Mouse (Mus musculus) left cerebral cortex, postnatal 25 days (tissue): Measurements from ENCODE around the gene Creb3l4. TPM values are rescaled to one million over a fixed set of nuclear protein-coding genes. Genes with fewer than 3 reads are reported as not detected.

Experiments
- DNase-seq, 2 experiments: peaks; one replicate each; pipeline ENCODE4 v3.0.0; 2022; ENCODE audit warnings: low spot score in 2 of 2, mixed read lengths in 1 of 2
- intact Hi-C: fragments of 180-260 bp; cut with DNase I; formaldehyde crosslinking; loops from one replicate; pipeline ENCODE4 v1.15.1; 2025
- total RNA-seq, 2 experiments: library from RNA; stranded (reverse); gene quantifications; 2 replicates each; pipeline ENCODE4 v1.2.3; 2021

Creb3l4 gene
- total RNA-seq, 2 experiments from 2014 or later = not detected

DNA sequence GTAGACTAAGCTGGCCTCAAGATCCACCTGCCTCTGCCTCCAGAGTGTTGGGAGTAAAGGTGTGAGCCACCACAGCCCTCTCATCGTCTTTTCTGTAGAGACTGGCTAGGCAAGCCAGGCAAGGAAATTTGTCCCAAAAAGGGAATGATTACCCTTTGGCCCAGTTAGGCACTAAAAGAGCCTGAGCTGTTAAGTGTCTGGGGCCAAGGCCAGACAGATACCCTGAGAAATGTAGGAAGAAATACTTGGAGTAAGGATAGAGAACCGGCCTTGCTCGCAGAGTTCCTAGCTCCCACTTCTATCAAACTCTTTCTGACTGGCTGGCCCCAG lies 4.3 kb upstream of the Creb3l4 start:
- no peak for DNase-seq
- intact Hi-C loops = loop anchor here (2.0 kb wide), 1 partner anchor 17 kb away; the partner anchor contains the start of gene Jtb

DNA sequence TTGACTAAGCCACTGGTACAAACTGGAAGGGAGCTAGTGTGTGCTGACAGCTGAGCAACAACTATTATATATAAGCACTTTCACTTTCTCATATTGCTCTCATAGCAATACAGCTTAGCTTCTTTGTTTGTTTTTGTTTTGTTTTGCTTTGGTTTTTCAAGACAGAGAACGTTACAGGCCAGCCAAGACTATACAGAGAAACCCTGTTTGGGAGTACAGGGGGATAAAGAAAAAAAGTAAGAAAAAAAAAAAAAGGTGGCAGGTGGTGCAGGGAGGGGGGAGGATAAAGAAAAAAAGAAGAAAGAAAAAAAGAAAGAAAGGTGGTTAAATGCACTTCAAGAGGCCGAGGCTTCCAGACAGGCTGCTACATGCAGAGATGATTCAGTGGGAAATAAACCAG lies 2.1 kb upstream of the Creb3l4 start:
- no peak for DNase-seq
- intact Hi-C loops = no loop called here

DNA sequence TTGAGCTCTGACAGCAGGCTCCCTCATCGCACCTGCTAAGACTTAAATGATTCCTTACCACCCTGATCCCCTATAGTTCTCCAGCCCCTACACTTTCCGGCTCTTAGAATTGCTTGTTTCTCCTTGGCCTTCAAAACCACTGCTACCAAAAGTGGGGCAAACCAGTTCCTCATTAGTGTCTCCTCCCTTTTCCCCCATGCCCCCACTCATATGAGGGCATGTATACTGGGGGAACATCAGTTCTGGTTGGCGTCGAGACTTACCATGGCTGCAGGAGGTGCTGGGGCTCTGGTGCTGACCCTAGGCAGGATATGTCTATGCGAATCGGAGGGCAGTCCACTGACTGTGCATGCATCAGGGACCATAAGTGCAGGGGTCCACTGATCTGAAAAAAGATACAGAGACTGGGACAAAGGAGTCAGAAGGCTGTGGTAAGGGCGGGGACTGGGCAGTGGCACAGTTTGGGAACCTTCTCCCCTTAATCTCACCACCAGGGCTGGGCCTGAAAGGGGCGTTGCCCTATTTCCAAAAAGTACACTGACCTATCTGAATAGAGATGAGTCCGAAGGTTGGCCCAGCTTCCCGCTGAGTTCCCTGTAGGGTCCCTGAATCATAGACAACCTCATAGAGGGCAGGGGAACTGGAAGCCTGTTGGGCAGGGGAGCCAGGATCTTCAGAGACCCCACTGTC lies 1.5 kb downstream of the Creb3l4 start:
- DNase-seq = no peak
- intact Hi-C loops = no loop called here

DNA sequence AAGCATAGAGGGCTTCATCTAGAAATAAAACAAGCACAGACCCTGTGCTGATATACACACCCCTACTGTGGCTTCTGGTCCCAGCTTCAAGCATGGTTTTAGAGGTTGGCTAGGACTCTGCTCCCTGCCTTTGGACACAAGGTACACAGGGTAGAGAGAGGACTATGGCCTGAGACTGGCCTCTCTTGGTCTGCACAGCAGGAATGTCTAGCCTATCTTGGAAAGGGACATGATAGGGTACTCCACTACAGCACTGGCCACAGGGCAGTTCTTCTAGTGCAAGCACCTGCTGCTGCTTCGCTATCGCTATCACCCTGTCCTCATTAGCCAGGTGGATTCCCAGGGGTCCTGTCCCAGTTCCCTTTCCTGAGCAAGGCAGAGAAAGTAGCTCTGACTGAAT lies 2.1 kb downstream of the Creb3l4 start:
- intact Hi-C loops = no loop called here
- DNase-seq = no peak

DNA sequence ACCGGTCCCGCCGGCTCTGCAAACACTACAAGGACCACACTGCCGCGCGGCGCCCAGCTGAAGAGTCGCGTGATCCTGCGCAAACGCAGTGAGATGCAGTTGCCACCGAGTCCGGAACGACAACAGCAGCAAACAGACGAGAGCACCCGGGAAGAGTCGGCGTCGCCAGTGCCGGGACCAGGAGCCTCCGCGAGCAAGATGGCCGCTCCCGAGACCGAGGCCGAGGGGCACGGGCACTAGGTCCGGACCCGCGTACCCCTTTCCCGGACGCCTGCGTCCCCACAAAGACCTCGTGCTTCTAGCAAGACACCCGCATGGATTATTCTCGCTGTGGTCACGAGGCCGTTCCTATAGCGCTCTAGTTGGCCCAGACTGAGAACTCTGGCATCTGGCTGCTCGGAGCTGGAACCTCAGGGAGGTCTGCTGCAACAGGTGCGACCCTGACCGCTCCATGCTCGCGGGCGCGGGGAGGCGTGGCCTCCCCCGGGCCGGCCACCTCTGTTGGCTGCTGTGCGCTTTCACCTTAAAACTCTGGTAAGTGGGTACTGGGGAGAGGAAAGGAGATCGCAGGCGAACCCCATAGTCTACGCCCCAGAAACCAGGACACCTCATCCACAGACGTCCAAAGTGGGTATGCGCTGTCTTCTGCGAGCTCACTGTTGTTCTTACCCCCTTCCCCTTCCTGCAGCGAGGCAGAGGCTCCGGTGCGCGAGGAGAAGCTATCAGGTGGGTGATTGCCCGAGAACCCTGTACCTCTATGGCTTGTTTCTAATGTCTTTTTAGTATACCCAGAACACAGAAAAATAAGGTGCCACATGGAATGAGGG lies 11.6 kb downstream of the Creb3l4 start, which contains the start of gene Jtb:
Jtb (plus strand) TSS at position 91 of the 827 bp plus-strand sequence.
- peak; percentile 97 to 98 for DNase-seq
- intact Hi-C loops = loop anchor here (2.0 kb wide), 1 partner anchor 15 kb away; no protein-coding TSS in a partner anchor

DNA sequence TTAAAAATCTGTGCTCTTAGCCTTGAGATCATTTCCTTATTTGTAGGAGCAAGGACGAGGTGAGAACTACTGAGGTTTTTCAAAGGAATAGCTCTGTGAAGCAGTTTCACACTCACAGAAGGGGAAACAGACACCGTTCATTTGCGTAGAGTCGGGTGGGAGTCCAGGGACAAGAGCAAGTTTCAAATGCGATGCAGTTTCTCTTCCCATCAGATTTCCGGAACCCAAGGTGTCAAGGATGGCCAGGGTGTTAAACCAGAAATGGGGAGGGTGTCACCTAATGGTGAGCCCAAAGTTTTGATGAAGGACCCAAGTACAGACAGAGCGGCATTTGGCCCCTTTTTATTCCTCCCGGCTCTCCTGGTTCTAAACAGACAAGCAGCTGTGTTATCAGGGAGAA lies 12.2 kb downstream of the Creb3l4 start:
- no peak for DNase-seq
- intact Hi-C loops = loop anchor here (2.0 kb wide), 1 partner anchor 16 kb away; no protein-coding TSS in a partner anchor

DNA sequence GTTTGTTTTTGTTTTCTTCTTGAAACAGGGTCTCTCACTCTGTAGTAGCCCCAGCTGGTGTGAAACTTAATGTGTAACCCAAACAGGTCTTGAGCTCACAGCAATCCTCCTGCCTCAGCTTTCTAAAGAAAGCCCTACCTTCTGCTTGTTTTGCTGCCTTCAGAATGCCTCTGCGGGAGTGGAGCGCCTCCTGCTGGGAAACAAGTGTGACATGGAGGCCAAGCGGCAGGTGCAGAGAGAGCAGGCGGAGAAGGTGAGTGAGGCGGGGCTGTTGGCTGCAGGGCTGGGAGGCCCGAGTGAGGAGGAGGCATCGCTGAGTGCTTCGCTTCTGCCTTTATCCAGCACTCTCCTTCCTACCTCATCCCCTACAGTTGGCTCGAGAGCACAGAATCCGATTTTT lies 19.0 kb downstream of the Creb3l4 start:
- DNase-seq = no peak
- intact Hi-C loops = no loop called here

DNA sequence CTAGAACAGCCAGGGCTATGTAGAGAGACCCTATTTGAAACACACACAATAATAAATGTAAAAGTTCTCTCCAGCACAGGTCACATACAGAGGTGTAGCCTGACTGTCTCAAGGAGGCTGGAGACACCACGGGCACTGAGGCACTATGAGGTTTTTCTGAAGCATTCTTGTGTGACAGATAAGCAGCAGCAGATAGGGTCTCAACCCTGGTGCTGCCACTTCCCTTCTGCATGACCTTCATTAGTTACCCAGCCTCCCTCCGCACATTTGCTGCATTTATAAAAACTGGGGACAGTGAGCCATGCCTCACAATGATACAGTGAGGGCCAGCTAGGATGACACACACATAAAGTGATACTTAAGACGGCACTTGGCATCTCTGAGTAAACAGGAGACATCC lies 20.4 kb downstream of the Creb3l4 start:
- DNase-seq = no peak
- intact Hi-C loops = no loop called here

DNA sequence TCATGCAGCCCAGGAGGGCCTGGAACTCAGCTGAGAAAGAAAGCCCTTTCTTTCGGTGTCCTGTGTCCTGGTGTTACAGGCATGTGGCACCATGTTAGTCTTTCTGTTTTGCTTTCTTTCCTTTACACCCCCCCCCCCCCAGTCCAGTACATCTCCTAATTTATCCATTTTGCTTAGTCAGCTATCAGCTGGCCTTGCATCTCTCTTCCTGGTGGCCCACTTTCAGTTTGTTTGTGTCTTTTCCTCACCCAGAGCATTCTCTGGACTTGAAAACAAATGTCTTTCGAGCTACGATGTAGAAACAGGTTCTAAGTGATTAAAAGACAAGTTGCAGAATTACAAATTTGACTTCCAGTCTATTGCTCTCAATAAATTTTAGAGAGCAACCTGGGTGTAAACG lies 20.9 kb downstream of the Creb3l4 start:
- no peak for DNase-seq
- intact Hi-C loops = no loop called here

DNA sequence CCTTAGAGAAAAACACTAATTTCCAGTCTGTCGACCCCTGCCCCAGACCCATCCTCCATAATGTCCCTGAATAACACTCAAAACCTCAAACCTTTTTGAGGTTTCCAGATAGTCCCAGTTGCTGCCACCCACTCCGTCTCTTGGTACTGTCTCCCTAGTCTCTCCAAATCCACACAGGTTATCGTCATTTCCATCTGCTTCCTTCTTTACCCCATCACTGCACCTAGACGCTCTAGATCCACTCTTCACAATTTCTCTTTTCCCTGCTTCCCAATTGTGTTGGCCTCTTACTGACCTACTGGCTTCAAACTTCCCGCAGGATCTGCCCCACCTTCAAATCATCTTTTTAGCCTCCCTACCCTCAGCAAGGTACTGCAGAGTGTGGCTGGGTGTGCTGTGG lies 22.2 kb downstream of the Creb3l4 start:
- intact Hi-C loops = no loop called here

DNA sequence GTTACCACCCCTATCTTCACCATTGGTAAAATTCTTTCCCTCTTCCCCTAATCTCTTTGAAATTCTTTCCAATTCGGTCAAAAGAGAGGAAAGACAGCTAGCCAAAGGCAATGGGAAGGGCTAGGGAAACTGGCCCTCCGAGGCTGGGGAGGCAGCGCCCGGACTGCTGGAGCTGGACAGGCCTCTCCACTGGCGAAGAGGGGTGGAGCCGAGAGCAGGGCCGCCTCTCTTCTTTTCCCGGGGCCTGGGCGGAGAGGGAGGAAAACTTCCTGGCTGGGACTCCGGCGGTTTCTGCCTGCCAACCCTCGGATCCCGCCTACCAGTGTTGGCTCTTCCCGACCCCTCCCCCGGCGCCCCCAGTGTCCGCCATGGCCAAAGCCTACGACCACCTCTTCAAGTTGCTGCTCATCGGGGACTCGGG lies 22.8 kb downstream of the Creb3l4 start:
- intact Hi-C loops = no loop called here
- DNase-seq = peak; percentile 8 to 26

More for the DNA sequence above, 22.2 kb downstream of the Creb3l4 start:
- DNase-seq = no peak

DNA sequence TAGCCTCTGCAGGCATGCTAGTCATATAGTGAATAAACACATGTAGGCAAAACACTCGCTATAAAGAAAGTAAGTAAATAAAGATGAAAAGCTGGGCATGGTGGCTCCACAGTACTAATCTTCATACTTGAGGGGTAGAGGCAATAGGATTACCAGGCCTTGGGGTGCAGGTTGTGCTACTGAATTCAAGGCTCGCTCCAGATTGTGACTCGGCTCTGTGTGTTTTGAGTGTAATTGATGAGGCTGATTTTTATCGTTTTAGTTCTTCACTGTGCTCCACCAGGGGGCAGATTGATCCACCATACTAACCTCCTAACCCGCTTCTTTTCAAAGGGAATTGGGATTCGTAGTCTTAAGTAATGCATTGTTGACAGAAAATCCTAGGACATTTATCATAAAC lies 23.2 kb downstream of the Creb3l4 start:
- intact Hi-C loops = no loop called here
- peak; percentile 48 to 51 for DNase-seq

DNA sequence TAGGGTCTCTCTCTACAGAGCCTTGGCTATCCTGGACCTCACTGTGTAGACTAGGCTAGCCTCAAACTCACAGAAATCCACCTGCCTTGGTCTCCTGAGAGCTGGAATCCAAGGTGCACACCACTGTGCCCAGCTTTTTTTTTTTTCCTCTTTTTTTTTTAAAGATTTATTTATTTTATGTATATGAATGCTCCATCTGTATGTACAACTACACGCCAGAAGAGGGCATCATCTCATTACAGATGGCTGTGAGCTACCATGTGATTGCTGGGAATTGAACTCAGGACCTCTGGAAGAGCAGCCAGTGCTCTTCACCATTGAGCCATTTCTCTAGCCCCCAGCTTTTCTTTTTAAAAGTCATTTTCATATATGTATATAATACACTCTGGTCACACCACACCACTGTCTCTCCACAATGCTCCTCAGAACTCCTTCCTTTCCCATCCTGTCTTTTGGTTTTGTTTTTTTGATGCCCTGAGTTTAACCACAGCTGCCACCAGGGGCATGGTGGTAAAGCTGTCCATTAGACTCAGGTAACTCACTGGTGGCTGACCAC lies 27.4 kb downstream of the Creb3l4 start:
- no peak for DNase-seq
- intact Hi-C loops = no loop called here

DNA sequence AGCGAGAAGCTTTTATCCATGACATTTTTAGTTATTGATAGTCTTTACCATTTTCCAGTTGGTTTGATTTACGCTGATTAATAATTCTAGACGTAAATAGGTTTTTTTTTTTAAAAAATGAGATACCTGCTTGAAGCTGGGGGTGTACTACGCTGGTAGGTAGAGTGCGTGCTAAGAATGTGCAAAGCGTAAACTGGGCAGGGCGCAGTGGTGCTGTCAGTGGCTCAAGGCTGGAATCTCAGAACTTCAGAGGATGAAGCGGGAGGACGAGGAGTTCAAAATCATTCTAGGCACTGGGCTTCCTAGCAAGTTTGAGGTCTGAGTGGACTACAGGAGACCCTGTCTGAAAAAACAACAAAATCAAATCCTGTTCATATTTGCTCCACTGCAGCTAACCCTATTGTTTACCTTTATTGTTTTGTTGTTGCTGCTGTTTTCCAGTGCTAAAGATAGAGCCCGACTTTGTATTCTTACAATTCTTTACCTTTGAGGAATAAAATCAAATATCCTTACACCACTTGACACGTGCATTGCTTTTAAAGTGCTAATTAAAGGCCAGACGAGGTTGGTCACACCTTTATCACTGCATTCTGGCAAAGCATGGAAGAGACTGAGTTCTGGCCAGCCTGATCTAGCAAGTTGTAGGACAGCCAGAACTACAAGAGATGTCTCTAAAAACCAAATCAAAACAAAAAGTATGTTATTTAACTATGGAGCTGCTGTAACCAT lies 29.2 kb downstream of the Creb3l4 start:
- intact Hi-C loops = no loop called here
- DNase-seq = peak; percentile 15 to 35

DNA sequence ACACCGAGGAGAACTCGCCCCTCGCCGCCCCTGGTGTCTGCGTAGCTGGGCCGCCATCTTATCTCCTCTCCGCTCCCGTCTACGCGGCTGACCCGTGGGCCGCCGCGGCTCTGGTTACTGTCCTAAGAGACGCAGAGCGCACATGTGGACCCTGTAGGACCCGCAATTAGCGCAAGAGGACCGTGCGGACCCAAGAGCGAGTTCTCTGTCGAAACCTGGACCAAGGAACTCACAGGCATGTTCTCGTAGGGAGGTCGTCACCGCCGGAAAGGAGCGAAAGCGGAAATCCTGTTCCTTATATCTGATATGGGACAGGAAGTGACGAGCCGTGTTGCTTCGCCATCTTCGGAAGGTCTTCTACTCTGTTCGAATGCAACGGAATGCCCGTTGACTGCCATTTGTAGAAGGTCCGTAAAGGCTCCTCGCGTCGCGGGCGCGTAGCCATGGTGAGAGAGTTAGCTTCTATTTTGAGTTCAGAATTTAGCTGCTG lies 29.9 kb downstream of the Creb3l4 start, which contains the start of the genes Rps27 and Rab13:
Rps27 (minus strand) TSS at position 275 of the 490 bp plus-strand sequence.
Rab13 (plus strand) TSS at position 319 of the 490 bp plus-strand sequence.
- intact Hi-C loops = no loop called here
- peak; percentile 93 to 97 for DNase-seq

DNA sequence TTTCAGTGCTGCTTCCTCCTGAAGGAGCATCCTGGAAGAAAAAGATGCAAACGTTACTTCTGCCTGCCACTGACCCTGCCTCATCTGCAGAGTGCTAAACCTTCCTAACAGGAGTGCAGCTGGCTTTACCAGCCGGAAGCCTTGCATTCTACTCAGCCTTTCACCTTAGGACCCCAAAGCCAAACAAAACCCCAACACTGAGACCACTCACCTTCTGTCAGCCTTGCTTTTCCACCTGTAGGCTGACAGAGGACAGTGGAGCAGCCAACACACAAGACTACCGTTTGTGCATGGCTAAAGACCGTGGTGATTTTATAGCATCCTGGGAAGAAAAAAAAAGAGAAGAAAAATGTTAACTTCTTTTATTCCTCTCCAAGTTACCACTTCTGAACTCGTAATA lies 30.6 kb downstream of the Creb3l4 start:
- intact Hi-C loops = no loop called here
- no peak for DNase-seq

DNA sequence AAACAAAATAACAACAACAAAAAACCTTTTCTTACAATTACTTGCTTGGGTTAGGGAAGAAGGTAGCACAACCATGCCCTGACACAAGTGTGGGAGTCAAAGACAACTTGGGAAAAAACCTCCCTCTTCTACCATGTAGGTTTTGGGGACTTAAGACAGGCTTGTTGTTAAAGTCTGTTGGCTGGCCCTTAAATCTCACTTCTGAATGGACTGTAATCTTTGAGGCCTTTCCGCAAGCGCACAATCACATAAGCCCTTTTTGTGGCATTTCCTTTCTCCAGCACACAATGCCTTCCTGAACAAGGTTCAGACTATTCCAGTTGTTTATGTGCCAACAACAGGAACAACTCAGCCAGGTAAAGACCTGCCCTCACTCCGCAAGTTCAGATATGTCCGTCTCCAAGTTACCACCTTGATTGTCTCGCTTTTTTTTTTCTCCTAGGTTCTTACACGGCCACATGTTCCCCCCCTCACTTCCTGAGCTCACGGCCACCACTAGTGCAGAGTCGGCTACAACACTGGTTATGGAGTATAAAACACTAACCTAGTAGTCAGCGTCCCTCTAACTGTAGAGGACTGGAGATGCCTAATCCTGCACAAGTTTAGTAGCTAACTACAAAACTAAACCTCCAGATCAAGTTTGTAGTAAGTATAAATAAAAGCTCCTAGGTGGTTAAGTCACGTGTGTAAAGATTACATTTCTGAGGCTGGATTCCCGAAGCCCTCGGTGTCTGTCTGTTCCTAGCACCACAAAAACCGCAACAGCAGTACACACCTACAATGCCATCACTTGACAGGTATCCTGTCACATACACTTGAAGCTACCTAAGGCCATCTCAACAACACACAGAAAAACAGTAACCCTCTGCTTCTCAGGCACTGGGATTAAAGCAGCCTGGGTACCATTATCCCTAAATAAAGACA lies 31.6 kb downstream of the Creb3l4 start:
- intact Hi-C loops = no loop called here
- DNase-seq = no peak

DNA sequence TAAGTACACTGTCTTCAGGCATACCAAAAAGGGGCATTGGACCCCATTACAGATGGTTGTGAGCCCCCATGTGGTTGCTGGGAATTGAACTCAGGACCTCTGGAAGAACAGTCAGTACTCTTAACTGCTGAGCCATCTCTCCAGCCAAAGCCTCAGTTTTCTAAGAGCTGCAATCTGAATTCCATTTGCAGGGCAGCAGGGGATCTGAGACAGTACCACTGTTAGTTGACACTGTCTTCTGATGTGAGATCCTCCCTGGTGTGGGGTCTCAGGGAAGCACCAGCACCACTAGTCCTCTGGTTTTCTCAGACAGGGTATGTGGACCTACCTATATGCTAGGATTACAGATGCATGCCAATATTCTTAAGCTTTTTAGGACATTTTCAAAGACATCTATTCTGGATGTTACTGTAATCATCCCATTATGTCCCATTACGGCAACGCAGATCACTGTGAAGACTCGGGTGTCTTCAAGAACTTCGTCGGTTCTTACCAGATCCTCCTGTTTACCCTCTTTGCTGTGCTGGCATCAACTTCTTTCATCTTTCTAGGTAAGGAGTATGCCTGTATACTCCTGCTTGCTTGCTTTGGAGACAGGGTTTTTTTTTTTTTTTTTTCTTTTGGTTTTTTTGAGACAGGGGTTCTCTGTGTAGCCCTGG lies 33.3 kb downstream of the Creb3l4 start:
- intact Hi-C loops = no loop called here
- no peak for DNase-seq
